Mouse (Mus musculus): Measurements from ENCODE around the gene Gcnt7.

Gcnt7 gene

GRCm38 (mm10) chr2:172416218-172416617 is 42.2 kb downstream of the Gcnt7 start:
- in situ Hi-C loops (cut with MboI; ENCODE audit: low pct_unique_long_range_greater_than_20kb in 1 of 2, low sequenced_read_pairs in 2 of 2, unreplicated experiment in 1 of 2): no loop called here

- in situ Hi-C loops (cut with MboI; ENCODE audit: low pct_unique_long_range_greater_than_20kb in 1 of 2, low sequenced_read_pairs in 2 of 2, unreplicated experiment in 1 of 2): no loop called here
These were observed 44.5 kb downstream of the Gcnt7 start for GRCm38 (mm10) chr2:172413894-172414293.

- in situ Hi-C loops (cut with MboI; ENCODE audit: low pct_unique_long_range_greater_than_20kb in 1 of 2, low sequenced_read_pairs in 2 of 2, unreplicated experiment in 1 of 2): no loop called here
These were observed 45.1 kb downstream of the Gcnt7 start for GRCm38 (mm10) chr2:172413273-172413672.

GRCm38 (mm10) chr2:172412454-172412853 is 45.9 kb downstream of the Gcnt7 start:
- in situ Hi-C loops (cut with MboI; ENCODE audit: low pct_unique_long_range_greater_than_20kb in 1 of 2, low sequenced_read_pairs in 2 of 2, unreplicated experiment in 1 of 2): no loop called here

- in situ Hi-C loops (cut with MboI; ENCODE audit: low pct_unique_long_range_greater_than_20kb in 1 of 2, low sequenced_read_pairs in 2 of 2, unreplicated experiment in 1 of 2): no loop called here
These were observed 47.3 kb downstream of the Gcnt7 start for GRCm38 (mm10) chr2:172411091-172411490.

- in situ Hi-C loops (cut with MboI; ENCODE audit: low pct_unique_long_range_greater_than_20kb in 1 of 2, low sequenced_read_pairs in 2 of 2, unreplicated experiment in 1 of 2): no loop called here
These were observed 47.7 kb downstream of the Gcnt7 start for GRCm38 (mm10) chr2:172410686-172411085.

- in situ Hi-C loops (cut with MboI; ENCODE audit: low pct_unique_long_range_greater_than_20kb in 1 of 2, low sequenced_read_pairs in 2 of 2, unreplicated experiment in 1 of 2): no loop called here
These were observed 50.9 kb downstream of the Gcnt7 start for GRCm38 (mm10) chr2:172407499-172407898.

- in situ Hi-C loops (cut with MboI; ENCODE audit: low pct_unique_long_range_greater_than_20kb in 1 of 2, low sequenced_read_pairs in 2 of 2, unreplicated experiment in 1 of 2): no loop called here
These were observed 52.2 kb downstream of the Gcnt7 start for GRCm38 (mm10) chr2:172406173-172406572.

GRCm38 (mm10) chr2:172405011-172405410 is 53.4 kb downstream of the Gcnt7 start:
- in situ Hi-C loops (cut with MboI; ENCODE audit: low pct_unique_long_range_greater_than_20kb in 1 of 2, low sequenced_read_pairs in 2 of 2, unreplicated experiment in 1 of 2): no loop called here

- in situ Hi-C loops (cut with MboI; ENCODE audit: low pct_unique_long_range_greater_than_20kb in 1 of 2, low sequenced_read_pairs in 2 of 2, unreplicated experiment in 1 of 2): no loop called here
These were observed 54.2 kb downstream of the Gcnt7 start for GRCm38 (mm10) chr2:172404239-172404638.

- in situ Hi-C loops (cut with MboI; ENCODE audit: low pct_unique_long_range_greater_than_20kb in 1 of 2, low sequenced_read_pairs in 2 of 2, unreplicated experiment in 1 of 2): no loop called here
These were observed 57.1 kb downstream of the Gcnt7 start for GRCm38 (mm10) chr2:172401116-172401825.
